Mouse (Mus musculus): ENCODE results near the gene D1Ertd622e. TPM values are rescaled to one million over a fixed set of nuclear protein-coding genes. Genes with fewer than 3 reads are reported as not detected.

Gene D1Ertd622e
- polyA plus RNA-seq, 1 experiment from 2014 or later, result 9.3 TPM

DNA sequence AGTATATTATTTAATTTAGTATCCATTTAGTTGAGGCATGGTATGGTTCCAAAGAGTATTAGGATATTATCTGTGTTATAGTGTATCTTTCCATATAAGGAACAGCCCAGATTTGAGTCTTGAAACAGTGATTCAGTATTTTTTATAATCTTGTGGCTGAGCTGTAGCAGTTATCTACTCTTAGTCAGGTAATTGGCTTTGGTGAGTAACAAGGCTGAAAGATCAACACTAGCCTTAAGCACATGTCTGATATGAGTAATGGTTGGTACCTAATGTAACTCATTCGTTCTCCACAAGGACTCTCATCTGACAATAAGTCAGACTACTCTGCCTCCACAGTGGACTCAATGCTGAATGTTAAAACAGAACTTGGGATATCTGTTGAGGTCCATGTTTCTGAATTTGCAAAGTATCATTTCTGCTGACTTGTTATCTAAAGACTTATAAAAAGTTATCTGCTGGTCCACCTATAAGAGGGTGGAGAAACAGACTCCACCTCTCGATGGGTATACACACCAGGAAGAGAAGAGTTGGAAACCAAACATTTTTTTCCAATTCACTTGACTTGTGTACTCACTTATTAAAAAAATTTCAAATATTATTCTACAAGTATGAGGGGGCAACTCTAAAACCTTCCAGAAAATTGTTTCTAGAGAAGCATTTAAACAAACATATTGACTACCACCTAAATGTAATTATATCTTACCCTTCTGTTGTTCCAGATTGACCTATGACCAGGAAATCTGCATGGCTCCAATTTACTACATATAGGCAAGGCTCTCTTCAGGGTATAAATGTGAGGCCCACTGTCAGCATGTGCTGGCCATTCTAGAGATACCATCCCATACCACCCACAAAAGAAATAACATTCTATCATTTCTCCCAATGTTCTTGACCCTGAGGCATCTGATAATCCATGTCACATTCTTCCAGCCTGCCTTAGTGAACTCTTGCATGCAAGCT lies 84.5 kb downstream of the D1Ertd622e start:
- Histone ChIP-seq H3K9me3 (no peaks in the 10 kb centered on the region), H3K4me2 (no peak overlapping the region), H3K9ac (no peak overlapping the region), H3K4me3 (no peak overlapping the region), H3K27ac (replicated peaks) (no peak overlapping the region), H3K4me1 (no peaks in the 10 kb centered on the region), H3K27me3 (replicated peaks) (no peaks in the 10 kb centered on the region), H3K36me3 (no peaks in the 10 kb centered on the region)
- WGBS, result 72% methylated on average over 2 of the region's 2 CpGs
- no peak for ATAC-seq (ENCODE audit: extremely low read depth, insufficient number of reproducible peaks, low FRiP score, low TSS enrichment)

DNA sequence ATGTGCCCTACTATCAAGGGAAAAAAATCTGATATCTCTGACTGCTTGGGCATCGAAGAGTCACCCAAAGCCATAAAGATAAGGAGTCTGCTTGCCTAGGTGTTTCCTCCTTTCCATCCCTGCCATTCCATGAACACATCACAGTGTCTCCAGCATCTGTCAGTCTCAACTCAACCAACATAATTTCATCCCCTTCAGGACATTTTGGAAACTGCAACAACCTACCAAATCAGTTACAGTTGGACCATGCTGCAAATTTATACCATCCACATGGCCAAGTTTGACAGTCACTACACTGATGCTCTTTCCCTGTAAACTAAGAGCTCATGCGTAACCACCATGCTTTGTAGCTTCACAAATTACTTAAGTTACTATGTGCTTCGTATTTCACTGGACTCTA lies 85.3 kb downstream of the D1Ertd622e start:
- H3K9me3 ChIP-seq, result no peaks in the 10 kb centered on the region
- no peaks in the 10 kb centered on the region for H3K27me3 ChIP-seq (replicated peaks)
- no peak overlapping the region for H3K4me3 ChIP-seq
- no peak overlapping the region for H3K27ac ChIP-seq (replicated peaks)
- no peak for ATAC-seq (ENCODE audit: extremely low read depth, insufficient number of reproducible peaks, low FRiP score, low TSS enrichment)
- H3K36me3 ChIP-seq, result no peaks in the 10 kb centered on the region
- no peak overlapping the region for H3K9ac ChIP-seq
- WGBS, result 77% methylated on average over 3 of the region's 3 CpGs
- no peaks in the 10 kb centered on the region for H3K4me1 ChIP-seq
- no peak overlapping the region for H3K4me2 ChIP-seq

DNA sequence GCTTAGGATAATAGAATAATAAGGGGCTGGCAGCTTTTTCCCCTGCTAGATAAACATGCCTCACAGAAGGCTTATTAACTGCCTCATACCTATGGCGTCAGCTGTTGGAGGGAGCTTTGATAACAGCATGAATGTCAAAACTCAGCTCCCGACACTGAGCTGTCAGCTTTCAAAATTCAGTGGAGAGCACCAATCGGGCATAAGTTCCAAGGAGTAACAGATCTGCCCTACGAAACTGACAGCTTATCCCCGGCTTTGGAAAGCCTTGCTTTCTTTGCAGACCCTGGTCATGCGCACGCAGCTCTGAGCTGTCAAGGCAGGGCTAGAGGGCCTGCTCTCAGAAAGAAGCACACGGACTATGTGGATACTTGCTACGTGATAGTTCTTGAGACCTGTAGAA lies 91.1 kb downstream of the D1Ertd622e start:
- Histone ChIP-seq H3K4me2 (peak overlapping the region; percentile 42), H3K9me3 (no peaks in the 10 kb centered on the region), H3K27ac (replicated peaks) (no peak overlapping the region), H3K4me1 (no peaks in the 10 kb centered on the region), H3K9ac (no peak overlapping the region; the same call in 1 of the 2 replicates), H3K36me3 (no peaks in the 10 kb centered on the region), H3K27me3 (replicated peaks) (no peaks in the 10 kb centered on the region), H3K4me3 (0 out of 2 replicates have a peak overlapping the region, but pooled peaks have one; percentile 2)
- 36% methylated on average over 9 of the region's 9 CpGs for WGBS
- ATAC-seq (ENCODE audit: extremely low read depth, insufficient number of reproducible peaks, low FRiP score, low TSS enrichment), result no peak

DNA sequence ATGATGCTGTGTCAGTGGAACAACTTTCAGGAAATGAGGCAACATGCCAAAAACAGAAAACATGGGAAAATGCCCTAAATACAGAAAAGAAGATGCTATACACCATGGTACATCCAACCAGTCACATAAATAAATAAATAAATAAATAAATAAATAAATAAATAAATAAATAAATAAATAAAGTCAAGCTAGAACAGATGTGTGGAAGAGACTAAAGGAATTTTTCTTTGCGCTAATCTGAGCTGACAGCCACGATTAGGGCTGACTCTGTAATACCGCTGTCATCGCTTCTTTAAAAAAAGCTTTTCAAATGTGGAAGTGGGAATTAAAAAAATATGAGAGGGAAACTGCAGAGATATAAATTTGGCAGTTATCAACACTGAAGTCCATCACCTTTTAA lies 93.9 kb downstream of the D1Ertd622e start:
- Histone ChIP-seq H3K9me3 (no peaks in the 10 kb centered on the region), H3K27ac (replicated peaks) (no peak overlapping the region)
- WGBS, result 72% methylated on average over 4 of the region's 4 CpGs

DNA sequence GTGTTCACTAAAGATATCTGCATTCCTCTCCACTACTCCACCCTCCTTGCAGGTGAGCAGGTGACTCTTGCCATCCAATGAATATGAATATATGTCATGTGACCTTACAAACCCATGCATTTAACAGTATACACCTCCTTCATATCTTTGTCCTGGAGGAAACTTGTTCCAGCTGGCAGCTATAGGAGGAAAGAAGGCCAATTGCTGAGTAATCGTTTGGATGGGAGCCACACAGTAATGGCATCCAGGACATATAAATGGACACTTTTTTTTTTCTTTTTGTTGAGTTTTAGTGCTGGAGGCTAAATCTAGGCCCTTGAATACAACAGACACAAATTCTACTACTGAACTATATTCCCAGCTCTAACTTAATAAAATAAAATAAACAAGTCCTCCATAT lies 97.2 kb downstream of the D1Ertd622e start:
- no peak overlapping the region for H3K4me3 ChIP-seq
- no peak overlapping the region for H3K9ac ChIP-seq
- no peaks in the 10 kb centered on the region for H3K27me3 ChIP-seq (replicated peaks)
- no peaks in the 10 kb centered on the region for H3K9me3 ChIP-seq
- no peak overlapping the region for H3K4me2 ChIP-seq
- H3K36me3 ChIP-seq, result no peaks in the 10 kb centered on the region
- H3K27ac ChIP-seq (replicated peaks), result no peak overlapping the region
- H3K4me1 ChIP-seq, result no peaks in the 10 kb centered on the region
- WGBS, result 70% methylated on average over 1 of the region's 1 CpGs
- ATAC-seq (ENCODE audit: extremely low read depth, insufficient number of reproducible peaks, low FRiP score, low TSS enrichment), result no peak

More for the DNA sequence above, 93.9 kb downstream of the D1Ertd622e start:
- Histone ChIP-seq H3K27me3 (replicated peaks) (no peaks in the 10 kb centered on the region), H3K4me2 (no peak overlapping the region), H3K4me3 (no peak overlapping the region), H3K9ac (no peak overlapping the region), H3K4me1 (no peaks in the 10 kb centered on the region), H3K36me3 (no peaks in the 10 kb centered on the region)
- ATAC-seq (ENCODE audit: extremely low read depth, insufficient number of reproducible peaks, low FRiP score, low TSS enrichment), result no peak

DNA sequence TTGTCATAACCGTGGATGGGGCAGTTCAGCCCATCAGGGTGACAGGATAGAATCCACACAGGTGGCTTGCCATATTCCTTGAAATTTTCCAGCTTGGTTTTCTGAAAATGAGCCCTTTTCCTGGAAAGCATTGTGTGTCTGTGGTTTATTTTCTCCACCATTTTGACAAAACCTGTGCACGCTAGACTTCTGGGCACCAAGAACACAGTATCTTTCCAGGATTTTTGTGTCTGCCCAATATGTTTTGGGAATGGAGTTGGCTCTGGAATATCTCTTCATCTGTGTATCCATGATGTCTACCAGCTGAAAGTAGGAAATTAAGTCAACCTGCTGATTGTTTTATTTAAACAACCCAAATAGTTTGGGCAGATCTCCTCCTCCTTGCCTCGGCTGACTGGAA lies 99.0 kb downstream of the D1Ertd622e start:
- H3K27me3 ChIP-seq (replicated peaks), result no peaks in the 10 kb centered on the region
- ATAC-seq (ENCODE audit: extremely low read depth, insufficient number of reproducible peaks, low FRiP score, low TSS enrichment), result no peak

More for the DNA sequence above, 99.0 kb downstream of the D1Ertd622e start:
- no peaks in the 10 kb centered on the region for H3K9me3 ChIP-seq
- H3K4me2 ChIP-seq, result no peak overlapping the region
- no peaks in the 10 kb centered on the region for H3K36me3 ChIP-seq
- WGBS, result 79% methylated on average over 3 of the region's 3 CpGs
- H3K27ac ChIP-seq (replicated peaks), result no peak overlapping the region
- H3K4me1 ChIP-seq, result no peaks in the 10 kb centered on the region
- no peak overlapping the region for H3K9ac ChIP-seq
- H3K4me3 ChIP-seq, result no peak overlapping the region

Other genes with a start within 250 kb of the D1Ertd622e start
- 14.0 and 16.7 TPM in 2 replicates for gene Gin1, start 108.1 kb upstream of the D1Ertd622e start, polyA plus RNA-seq (2015; fragmentation: Nextera tagmentation; extraction: Ambion mirVana)
- 32.2 and 33.1 TPM in 2 replicates for gene Ppip5k2, start 108.3 kb upstream of the D1Ertd622e start, polyA plus RNA-seq (2015; fragmentation: Nextera tagmentation; extraction: Ambion mirVana)

Data from heart, embryonic 13.5 days (tissue).